Mouse (Mus musculus) C2C12 (cell line): Measurements from ENCODE around the gene Lmna. TPM values are rescaled to one million over a fixed set of nuclear protein-coding genes. Genes with fewer than 3 reads are reported as not detected.

Source experiments
- H3K27me3 ChIP-seq: one replicate; pipeline ENCODE4 v1.6.1; 2011; ENCODE audit not compliant: control insufficient read depth, insufficient read depth, insufficient read length
- H3K36me3 ChIP-seq: one replicate; pipeline ENCODE4 v1.6.1; 2011; ENCODE audit not compliant: control insufficient read depth, insufficient read depth
- H3K4me3 ChIP-seq: one replicate; pipeline ENCODE4 v1.5.1; 2011; ENCODE audit warnings: mild to moderate bottlenecking, control low read depth; ENCODE audit not compliant: poor library complexity, insufficient read depth, severe bottlenecking
- H3K79me2 ChIP-seq: one replicate; pipeline ENCODE4 v1.6.1; 2011; ENCODE audit not compliant: control insufficient read depth, insufficient read depth
- H3K79me3 ChIP-seq: one replicate; pipeline ENCODE4 v1.6.1; 2011; ENCODE audit warnings: low read depth, control low read depth
- H3ac ChIP-seq: one replicate; pipeline ENCODE3; 2011; ENCODE audit warnings: low read depth; ENCODE audit not compliant: control insufficient read depth, insufficient read length
- CEBPB ChIP-seq: IDR thresholded peaks from one replicate; pipeline ENCODE4 v1.6.1; 2011; ENCODE audit warnings: low read depth, mild to moderate bottlenecking, control low read depth, moderate library complexity
- CTCF ChIP-seq: IDR thresholded peaks from one replicate; pipeline ENCODE4 v1.5.1; 2011; ENCODE audit not compliant: control insufficient read depth, insufficient read depth, insufficient read length
- FOSL1 ChIP-seq: IDR thresholded peaks from one replicate; pipeline ENCODE4 v1.8.0; 2011; ENCODE audit warnings: mild to moderate bottlenecking, low read length; ENCODE audit not compliant: poor library complexity, insufficient read depth, severe bottlenecking
- MAX ChIP-seq: IDR thresholded peaks from one replicate; pipeline ENCODE4 v1.6.1; 2011; ENCODE audit warnings: mild to moderate bottlenecking, control low read depth
- MYOD1 ChIP-seq: IDR thresholded peaks from one replicate; pipeline ENCODE4 v1.6.1; 2011; ENCODE audit warnings: low read depth; ENCODE audit not compliant: control insufficient read depth, insufficient read length
- MYOG ChIP-seq: IDR thresholded peaks from one replicate; pipeline ENCODE4 v1.6.1; 2011; ENCODE audit not compliant: control insufficient read depth, insufficient read length; ENCODE audit errors: extremely low read depth
- USF1 ChIP-seq: IDR thresholded peaks from one replicate; pipeline ENCODE4 v1.6.1; 2011; ENCODE audit warnings: low read depth, mild to moderate bottlenecking, control low read depth, moderate library complexity
- polyA plus RNA-seq: library from polyadenylated mRNA; unstranded; fragments of >200 nt; fragmentation: generic; extraction: Trizol; gene quantifications from one replicate; pipeline ENCODE4 v1.2.1, GENCODE M21; 2012; ENCODE audit warnings: missing spikeins

The Lmna gene
- polyA plus RNA-seq, 1 experiment = 1,441 TPM

- TF ChIP-seq USF1 (no peak), MYOG (no peak), MYOD1 (no peak), CTCF (no peak), MAX (no peak), FOSL1 (no peak), CEBPB (no peak)
- Histone ChIP-seq H3ac (no peak overlapping the region), H3K79me2 (peaks cover 58% of the 10 kb centered on the region), H3K4me3 (no peak overlapping the region), H3K27me3 (no peaks in the 10 kb centered on the region), H3K36me3 (peaks cover 6% of the 10 kb centered on the region), H3K79me3 (peaks cover 13% of the 10 kb centered on the region)
Observed at GRCm38 (mm10) chr3:88527565-88527964, 17.8 kb upstream of the Lmna start.

GRCm38 (mm10) chr3:88526157-88527131, 16.7 kb upstream of the Lmna start:
- H3K4me3 ChIP-seq = no peak overlapping the region
- no peak for TF ChIP-seq CEBPB
- TF ChIP-seq CTCF = peak; percentile 99
- no peak for TF ChIP-seq FOSL1
- peak; percentile 69 for TF ChIP-seq MAX
- peaks cover 9% of the 10 kb centered on the region for H3K79me3 ChIP-seq
- H3K36me3 ChIP-seq = peaks cover 6% of the 10 kb centered on the region
- H3ac ChIP-seq = no peak overlapping the region
- peaks cover 47% of the 10 kb centered on the region for H3K79me2 ChIP-seq
- no peaks in the 10 kb centered on the region for H3K27me3 ChIP-seq

- H3K79me2 ChIP-seq = peaks cover 33% of the 10 kb centered on the region
- H3K4me3 ChIP-seq = no peak overlapping the region
- peaks cover 6% of the 10 kb centered on the region for H3K36me3 ChIP-seq
- H3K27me3 ChIP-seq = no peaks in the 10 kb centered on the region
- no peak overlapping the region for H3ac ChIP-seq
- no peak for TF ChIP-seq CTCF
- no peak for TF ChIP-seq CEBPB
- TF ChIP-seq MAX = no peak
- no peak for TF ChIP-seq USF1
- TF ChIP-seq MYOD1 = no peak
- no peak for TF ChIP-seq FOSL1
- no peak for TF ChIP-seq MYOG
- peaks cover 4% of the 10 kb centered on the region for H3K79me3 ChIP-seq
Observed at GRCm38 (mm10) chr3:88525021-88525420, 15.3 kb upstream of the Lmna start.

GRCm38 (mm10) chr3:88523027-88523426, 13.3 kb upstream of the Lmna start:
- TF ChIP-seq MAX = no peak
- no peak for TF ChIP-seq MYOG
- TF ChIP-seq CTCF = no peak
- TF ChIP-seq MYOD1 = no peak
- TF ChIP-seq USF1 = no peak
- no peak for TF ChIP-seq FOSL1
- Histone ChIP-seq H3K36me3 (peaks cover 6% of the 10 kb centered on the region), H3K79me3 (peaks cover 2% of the 10 kb centered on the region), H3ac (no peak overlapping the region), H3K79me2 (peaks cover 13% of the 10 kb centered on the region), H3K4me3 (no peak overlapping the region), H3K27me3 (no peaks in the 10 kb centered on the region)

GRCm38 (mm10) chr3:88521803-88522331, 12.1 kb upstream of the Lmna start:
- Histone ChIP-seq H3K4me3 (no peak overlapping the region), H3ac (no peak overlapping the region), H3K36me3 (peaks cover 6% of the 10 kb centered on the region), H3K79me3 (peaks cover 2% of the 10 kb centered on the region), H3K79me2 (peaks cover 11% of the 10 kb centered on the region), H3K27me3 (no peaks in the 10 kb centered on the region)
- TF ChIP-seq FOSL1 (peak; percentile 64), USF1 (no peak), CTCF (peak; percentile 94), MYOD1 (peak; percentile 19), MAX (peak; percentile 60), MYOG (no peak), CEBPB (peak; percentile 45)
